Mouse (Mus musculus) megakaryocyte, embryonic 14.5 days (primary cell): ENCODE results near the gene Olah.

Experiments
- FLI1 ChIP-seq: IDR thresholded peaks from 2 replicates; pipeline ENCODE4 v1.6.1; 2012; ENCODE audit warnings: low read length, inconsistent platforms, mixed read lengths
- GATA1 ChIP-seq: IDR thresholded peaks from 3 replicates; pipeline ENCODE4 v1.6.1; 2012; ENCODE audit warnings: mixed read lengths, low read length, inconsistent platforms, borderline replicate concordance

GRCm38 (mm10) chr2:3332056-3332455 lies 65.0 kb downstream of the Olah start:
- no peak for TF ChIP-seq GATA1
- TF ChIP-seq FLI1 = no peak
